Mouse (Mus musculus) limb, embryonic 12.5 days (tissue): ENCODE data around the gene Btbd9. TPM values are rescaled to one million over a fixed set of nuclear protein-coding genes. Genes with fewer than 3 reads are reported as not detected.

ENCODE experiments used
- ATAC-seq: fragments of 200-750 bp; cut with Nextera tagmentation; 2 replicates; pipeline ENCODE4 v1.8.0; 2017; ENCODE audit warnings: low read depth, moderate TSS enrichment; ENCODE audit not compliant: insufficient number of reproducible peaks, insufficient read depth, low FRiP score, low TSS enrichment
- H3K27ac ChIP-seq: fragments of 300-500 bp; sonication (generic); 2 replicates; pipeline ENCODE4 v1.5.1; 2016; ENCODE audit warnings: mild to moderate bottlenecking, moderate library complexity
- H3K27me3 ChIP-seq: fragments of 300-500 bp; sonication (generic); 2 replicates; pipeline ENCODE4 v1.6.1; 2016; ENCODE audit warnings: mild to moderate bottlenecking, moderate library complexity
- H3K36me3 ChIP-seq: fragments of 300-500 bp; sonication (generic); 2 replicates; pipeline ENCODE4 v1.6.1; 2016; ENCODE audit warnings: mild to moderate bottlenecking, moderate library complexity
- H3K4me1 ChIP-seq: fragments of 300-500 bp; sonication (generic); replicated peaks from 2 replicates; pipeline ENCODE4 v1.6.1; 2016
- H3K4me2 ChIP-seq: fragments of 300-500 bp; sonication (generic); 2 replicates; pipeline ENCODE4 v1.6.1; 2016; ENCODE audit warnings: mild to moderate bottlenecking, moderate library complexity
- H3K4me3 ChIP-seq: fragments of 300-500 bp; sonication (generic); replicated peaks from 2 replicates; pipeline ENCODE4 v1.5.1; 2016; ENCODE audit warnings: mild to moderate bottlenecking
- H3K9ac ChIP-seq: fragments of 300-500 bp; sonication (generic); replicated peaks from 2 replicates; pipeline ENCODE4 v1.6.1; 2016; ENCODE audit warnings: mild to moderate bottlenecking, moderate library complexity
- H3K9me3 ChIP-seq: fragments of 300-500 bp; sonication (generic); 2 replicates; pipeline ENCODE4 v1.6.1; 2016; ENCODE audit warnings: mild to moderate bottlenecking, moderate library complexity
- WGBS: fragments of 180-500 bp; shearing (Covaris S2); methylation state at CpG from one replicate; pipeline ENCODE4 v1.1.7; 2016; 5-methylcytosine and 5-hydroxymethylcytosine counted together
- polyA plus RNA-seq: library from polyadenylated mRNA; unstranded; fragments of >200 nt; fragmentation: Nextera tagmentation; extraction: Ambion mirVana; gene quantifications from 2 replicates; pipeline ENCODE4 v1.2.1, GENCODE M21; 2016

Btbd9 gene
- polyA plus RNA-seq, 1 experiment from 2014 or later, result 70.6 TPM

GRCm38 (mm10) chr17:30465060-30465762 is 111.1 kb downstream of the Btbd9 start:
- Histone ChIP-seq H3K9ac (no peak overlapping the region), H3K9me3 (no peaks in the 10 kb centered on the region), H3K4me3 (no peak overlapping the region), H3K4me1 (peaks cover 26% of the 10 kb centered on the region), H3K4me2 (no peak overlapping the region), H3K27ac (no peak overlapping the region), H3K27me3 (no peaks in the 10 kb centered on the region), H3K36me3 (no peaks in the 10 kb centered on the region)
- WGBS, result 76% methylated on average over 6 of the region's 6 CpGs
- ATAC-seq, result no peak

DNA sequence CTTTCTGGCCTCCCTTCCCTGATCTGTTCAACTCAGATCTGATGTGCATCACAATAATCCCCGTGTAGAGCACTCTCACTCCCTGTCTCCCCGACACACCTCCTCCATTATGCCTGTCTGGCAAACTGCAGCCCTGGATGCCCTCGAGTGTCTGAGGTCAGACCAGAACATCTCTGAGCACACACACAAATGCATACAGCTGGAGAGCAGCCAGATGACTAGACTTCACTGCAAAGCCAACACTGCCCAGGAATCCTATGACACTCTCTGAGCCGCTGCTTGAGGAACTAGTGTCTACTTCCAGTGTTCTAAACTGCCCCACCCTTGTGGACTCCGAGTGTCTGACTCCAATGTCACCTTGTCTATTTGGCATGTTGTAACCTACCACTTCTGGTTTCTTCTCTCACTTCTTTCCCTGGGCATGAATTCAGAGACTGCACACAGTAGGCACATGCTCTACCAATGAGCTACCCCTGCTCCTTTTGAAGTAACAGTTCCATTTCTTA is 112.0 kb downstream of the Btbd9 start:
- no peak overlapping the region for H3K4me3 ChIP-seq
- no peak overlapping the region for H3K9ac ChIP-seq
- WGBS, result 71% methylated on average over 5 of the region's 5 CpGs
- H3K4me1 ChIP-seq, result peaks cover 26% of the 10 kb centered on the region
- H3K27me3 ChIP-seq, result no peaks in the 10 kb centered on the region
- no peak for ATAC-seq
- no peaks in the 10 kb centered on the region for H3K9me3 ChIP-seq
- no peaks in the 10 kb centered on the region for H3K36me3 ChIP-seq
- no peak overlapping the region for H3K27ac ChIP-seq
- H3K4me2 ChIP-seq, result no peak overlapping the region

GRCm38 (mm10) chr17:30460727-30461349 is 115.5 kb downstream of the Btbd9 start:
- H3K27ac ChIP-seq, result no peak overlapping the region
- no peak overlapping the region for H3K9ac ChIP-seq
- peaks cover 20% of the 10 kb centered on the region for H3K4me1 ChIP-seq
- H3K4me3 ChIP-seq, result no peak overlapping the region
- no peaks in the 10 kb centered on the region for H3K27me3 ChIP-seq
- 87% methylated on average over 2 of the region's 2 CpGs for WGBS
- H3K9me3 ChIP-seq, result no peaks in the 10 kb centered on the region
- no peaks in the 10 kb centered on the region for H3K36me3 ChIP-seq
- no peak for ATAC-seq
- no peak overlapping the region for H3K4me2 ChIP-seq

DNA sequence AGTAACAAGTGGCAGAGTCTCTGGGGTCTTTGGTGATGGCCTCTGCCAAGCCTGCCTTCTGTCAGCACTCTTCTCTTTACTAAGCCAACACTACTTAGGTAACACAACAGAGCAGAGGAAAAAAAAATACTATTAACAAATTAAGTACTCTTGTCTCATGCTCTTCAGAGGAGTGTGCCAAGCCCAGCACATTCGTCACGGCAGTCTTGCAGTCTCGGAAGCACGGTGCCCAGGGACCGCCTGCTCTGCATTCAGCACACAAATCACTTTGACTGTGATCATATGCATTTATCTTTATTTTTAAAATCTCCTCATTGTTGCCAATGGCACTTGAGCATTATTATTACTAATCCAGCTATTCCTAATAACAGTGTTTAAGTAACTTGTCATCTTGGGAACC is 116.6 kb downstream of the Btbd9 start:
- ATAC-seq, result no peak
- H3K36me3 ChIP-seq, result no peaks in the 10 kb centered on the region

GRCm38 (mm10) chr17:30458926-30459325 is 117.4 kb downstream of the Btbd9 start:
- Histone ChIP-seq H3K4me2 (no peak overlapping the region), H3K36me3 (no peaks in the 10 kb centered on the region), H3K27ac (no peak overlapping the region), H3K4me1 (peaks cover 24% of the 10 kb centered on the region), H3K4me3 (no peak overlapping the region), H3K9me3 (no peaks in the 10 kb centered on the region), H3K9ac (no peak overlapping the region), H3K27me3 (no peaks in the 10 kb centered on the region)
- WGBS, result 91% methylated on average over 5 of the region's 5 CpGs
- ATAC-seq, result no peak

More for the DNA sequence above, 116.6 kb downstream of the Btbd9 start:
- H3K4me1 ChIP-seq, result peaks cover 24% of the 10 kb centered on the region
- H3K9ac ChIP-seq, result no peak overlapping the region
- H3K27me3 ChIP-seq, result no peaks in the 10 kb centered on the region
- H3K4me3 ChIP-seq, result no peak overlapping the region
- no peak overlapping the region for H3K27ac ChIP-seq
- no peak overlapping the region for H3K4me2 ChIP-seq
- no peaks in the 10 kb centered on the region for H3K9me3 ChIP-seq
- 79% methylated on average over 5 of the region's 5 CpGs for WGBS

DNA sequence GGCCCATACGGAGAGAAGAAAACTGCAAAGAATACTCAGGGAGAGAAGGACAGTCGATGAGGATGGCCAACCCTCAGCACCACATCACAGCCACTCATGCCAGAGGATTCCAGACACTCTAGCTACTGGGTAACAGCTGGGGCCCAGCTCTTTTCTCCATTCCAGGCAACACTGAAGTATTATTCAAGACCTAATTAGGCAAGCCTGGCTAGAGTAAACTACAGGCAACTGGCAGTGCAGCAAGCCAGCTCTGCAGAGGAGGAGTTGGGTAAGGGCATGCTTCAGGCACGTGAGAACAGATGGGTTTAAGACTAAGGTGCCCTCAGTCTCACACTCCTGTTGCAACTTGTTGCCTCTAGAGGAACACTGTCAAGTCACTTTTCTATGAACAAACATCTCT is 118.0 kb downstream of the Btbd9 start:
- Histone ChIP-seq H3K4me3 (no peak overlapping the region), H3K27ac (no peak overlapping the region), H3K4me2 (no peak overlapping the region), H3K36me3 (no peaks in the 10 kb centered on the region), H3K4me1 (peaks cover 27% of the 10 kb centered on the region), H3K27me3 (no peaks in the 10 kb centered on the region), H3K9ac (no peak overlapping the region), H3K9me3 (no peaks in the 10 kb centered on the region)
- no peak for ATAC-seq
- 61% methylated on average over 3 of the region's 3 CpGs for WGBS

GRCm38 (mm10) chr17:30457486-30457885 is 118.8 kb downstream of the Btbd9 start:
- no peaks in the 10 kb centered on the region for H3K27me3 ChIP-seq
- 87% methylated on average over 7 of the region's 7 CpGs for WGBS
- no peak for ATAC-seq
- H3K4me3 ChIP-seq, result no peak overlapping the region
- no peaks in the 10 kb centered on the region for H3K9me3 ChIP-seq
- no peak overlapping the region for H3K9ac ChIP-seq
- no peaks in the 10 kb centered on the region for H3K36me3 ChIP-seq
- peaks cover 28% of the 10 kb centered on the region for H3K4me1 ChIP-seq
- H3K27ac ChIP-seq, result no peak overlapping the region
- H3K4me2 ChIP-seq, result no peak overlapping the region

DNA sequence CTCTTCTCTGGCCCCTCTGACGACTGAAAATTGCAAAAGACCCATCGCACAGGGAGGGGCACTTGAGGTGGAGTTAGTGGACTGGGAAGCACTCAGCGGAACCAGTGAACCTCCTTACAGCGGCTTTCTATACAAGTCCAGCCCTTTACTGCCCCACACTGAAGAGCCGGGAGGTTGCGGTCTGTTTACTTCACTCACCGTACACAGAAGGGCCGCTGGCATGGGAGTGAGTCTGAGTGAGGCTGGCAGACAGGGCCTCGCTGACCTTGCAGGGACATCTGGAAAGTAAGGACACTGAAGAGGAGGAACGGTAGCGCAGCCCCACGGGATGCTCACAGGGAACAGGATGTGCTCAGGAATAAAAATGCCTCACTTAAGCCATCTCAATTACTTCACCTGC is 120.0 kb downstream of the Btbd9 start:
- no peak overlapping the region for H3K27ac ChIP-seq
- ATAC-seq, result no peak

DNA sequence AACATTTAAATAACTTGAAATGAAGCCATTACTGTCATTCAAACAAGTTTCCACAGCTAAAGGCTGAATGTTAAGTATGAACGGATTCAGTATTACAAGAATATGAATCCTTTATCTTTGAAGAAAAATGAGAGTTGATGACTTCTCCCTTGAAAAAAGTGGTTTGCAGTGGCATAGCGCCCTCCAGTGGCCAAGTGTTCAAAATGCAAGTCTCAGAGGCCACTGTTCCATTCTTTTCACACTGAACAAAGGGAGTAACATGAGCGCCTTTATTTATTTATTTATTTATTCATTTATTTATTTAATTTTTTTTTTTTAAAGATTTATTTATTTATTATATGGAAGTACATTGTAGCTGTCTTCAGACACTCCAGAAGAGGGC is 121.4 kb downstream of the Btbd9 start:
- H3K27me3 ChIP-seq, result no peaks in the 10 kb centered on the region
- 0 out of 2 replicates have a peak, but pooled peaks cover 3% of the 10 kb centered on the region for H3K36me3 ChIP-seq
- H3K27ac ChIP-seq, result no peak overlapping the region
- no peak overlapping the region for H3K4me2 ChIP-seq
- H3K4me3 ChIP-seq, result no peak overlapping the region
- H3K4me1 ChIP-seq, result peaks cover 15% of the 10 kb centered on the region
- 33% methylated on average over 3 of the region's 3 CpGs for WGBS
- H3K9ac ChIP-seq, result no peak overlapping the region
- no peak for ATAC-seq
- no peaks in the 10 kb centered on the region for H3K9me3 ChIP-seq

More for the DNA sequence above, 120.0 kb downstream of the Btbd9 start:
- no peaks in the 10 kb centered on the region for H3K9me3 ChIP-seq
- H3K9ac ChIP-seq, result no peak overlapping the region
- H3K4me1 ChIP-seq, result peaks cover 23% of the 10 kb centered on the region
- WGBS, result 65% methylated on average over 12 of the region's 12 CpGs
- H3K4me2 ChIP-seq, result no peak overlapping the region
- H3K27me3 ChIP-seq, result no peaks in the 10 kb centered on the region
- 0 out of 2 replicates have a peak, but pooled peaks cover 3% of the 10 kb centered on the region for H3K36me3 ChIP-seq
- H3K4me3 ChIP-seq, result no peak overlapping the region

DNA sequence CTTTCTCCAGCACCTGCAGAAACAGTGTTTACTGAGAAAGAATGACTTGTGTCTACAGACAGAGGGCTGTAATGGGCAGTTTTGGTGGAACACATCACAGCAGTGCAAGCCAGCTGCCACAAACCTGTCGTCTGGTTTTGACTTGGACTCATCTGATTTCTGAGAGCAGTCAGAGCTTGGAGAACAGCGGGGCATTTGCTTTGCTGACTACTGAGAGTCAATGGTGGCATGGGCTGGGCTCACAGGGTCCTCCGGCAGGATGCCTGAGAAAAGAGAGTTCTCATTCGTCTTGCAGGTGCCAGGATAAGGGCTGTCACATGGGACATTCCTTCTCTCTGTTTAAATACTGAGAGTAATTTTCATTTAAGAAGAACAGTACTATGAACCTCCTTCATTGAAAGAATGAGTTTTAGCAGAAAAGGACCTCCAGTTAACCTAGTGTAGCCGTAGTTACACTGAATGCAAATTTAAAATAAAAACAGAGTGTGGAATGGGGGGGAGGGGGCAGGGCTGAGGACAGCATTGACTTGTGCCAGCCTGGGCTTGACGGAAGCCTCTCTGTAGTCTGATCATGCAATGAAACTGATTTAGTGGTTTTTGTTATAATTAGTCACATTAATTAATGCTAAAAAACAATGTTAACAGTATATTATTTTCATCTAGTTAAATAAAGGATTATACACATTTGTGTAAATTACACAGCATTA is 122.0 kb downstream of the Btbd9 start:
- no peak overlapping the region for H3K9ac ChIP-seq
- H3K9me3 ChIP-seq, result no peaks in the 10 kb centered on the region
- no peak overlapping the region for H3K4me3 ChIP-seq
- H3K27me3 ChIP-seq, result no peaks in the 10 kb centered on the region
- WGBS, result 61% methylated on average over 6 of the region's 6 CpGs
- H3K36me3 ChIP-seq, result 0 out of 2 replicates have a peak, but pooled peaks cover 3% of the 10 kb centered on the region
- peaks cover 15% of the 10 kb centered on the region for H3K4me1 ChIP-seq
- H3K27ac ChIP-seq, result no peak overlapping the region
- ATAC-seq, result no peak
- no peak overlapping the region for H3K4me2 ChIP-seq

DNA sequence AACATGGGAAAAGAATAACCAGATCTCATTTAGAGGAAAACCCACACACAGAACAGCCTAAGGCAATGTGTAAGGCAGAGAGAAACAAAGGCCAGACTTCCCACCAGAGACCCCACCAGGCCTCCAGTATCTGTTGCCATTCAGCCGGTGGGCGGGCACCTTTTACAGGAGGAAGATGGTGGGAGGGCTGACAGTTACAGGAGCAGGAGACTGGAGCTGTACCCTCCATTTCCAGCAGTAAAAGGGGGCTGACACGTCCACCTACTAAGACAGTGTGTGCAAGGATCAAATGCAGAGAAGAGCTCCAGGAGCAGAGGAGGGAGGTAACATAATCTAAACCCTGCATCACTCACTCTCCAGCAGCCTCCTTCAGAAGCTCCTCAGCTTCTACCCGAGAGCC is 123.0 kb downstream of the Btbd9 start:
- no peak overlapping the region for H3K9ac ChIP-seq
- H3K36me3 ChIP-seq, result 0 out of 2 replicates have a peak, but pooled peaks cover 3% of the 10 kb centered on the region
- no peak overlapping the region for H3K4me2 ChIP-seq
- H3K27ac ChIP-seq, result no peak overlapping the region
- 50% methylated on average over 4 of the region's 4 CpGs for WGBS
- no peak for ATAC-seq
- H3K4me1 ChIP-seq, result peaks cover 11% of the 10 kb centered on the region
- no peak overlapping the region for H3K4me3 ChIP-seq
- H3K27me3 ChIP-seq, result no peaks in the 10 kb centered on the region
- no peaks in the 10 kb centered on the region for H3K9me3 ChIP-seq
